Mouse (Mus musculus) gastrocnemius, postnatal 10 days (tissue): ENCODE results near the gene Csad. TPM values are rescaled to one million over a fixed set of nuclear protein-coding genes. Genes with fewer than 3 reads are reported as not detected.
"Not testable (repeated sequence)": the region's sequence is repeated elsewhere in the genome, so short reads cannot be mapped to it uniquely, and the experiment has no call there.

Experiments
- DNase-seq: peaks from one replicate; pipeline ENCODE4 v3.0.0; 2021; ENCODE audit warnings: mixed read lengths
- total RNA-seq, 2 experiments: library from RNA; stranded (reverse); gene quantifications; 2 replicates each; pipeline ENCODE4 v1.2.3; 2021

Gene Csad
- total RNA-seq, 2 experiments from 2014 or later = 23.9 to 25.5 TPM

- no peak for DNase-seq
Observed at GRCm38 (mm10) chr15:102235371-102236027, 31.0 kb upstream of the Csad start.

GRCm38 (mm10) chr15:102233896-102234295, 29.4 kb upstream of the Csad start:
- no peak for DNase-seq

GRCm38 (mm10) chr15:102232764-102233163, 28.2 kb upstream of the Csad start:
- DNase-seq = no peak

GRCm38 (mm10) chr15:102231748-102232147, 27.2 kb upstream of the Csad start, which contains the start of gene Itgb7:
Itgb7 (minus strand) TSS chr15:102231944.
- no peak for DNase-seq

- no peak for DNase-seq
Observed at GRCm38 (mm10) chr15:102230408-102231321, 26.1 kb upstream of the Csad start.

- DNase-seq = not testable (repeated sequence)
Observed at GRCm38 (mm10) chr15:102225619-102226018, 21.1 kb upstream of the Csad start.

GRCm38 (mm10) chr15:102224992-102225617, 20.6 kb upstream of the Csad start:
- DNase-seq = no peak

GRCm38 (mm10) chr15:102224186-102224991, 19.9 kb upstream of the Csad start:
- peak; percentile 88 for DNase-seq

- no peak for DNase-seq
Observed at GRCm38 (mm10) chr15:102222386-102222785, 17.9 kb upstream of the Csad start.

- no peak for DNase-seq
Observed at GRCm38 (mm10) chr15:102217325-102217724, 12.8 kb upstream of the Csad start.

- no peak for DNase-seq
Observed at GRCm38 (mm10) chr15:102216459-102217228, 12.1 kb upstream of the Csad start.

GRCm38 (mm10) chr15:102215624-102216023, 11.1 kb upstream of the Csad start:
- no peak for DNase-seq

- no peak for DNase-seq
Observed at GRCm38 (mm10) chr15:102214132-102214531, 9.6 kb upstream of the Csad start.

- no peak for DNase-seq
Observed at GRCm38 (mm10) chr15:102211895-102212294, 7.4 kb upstream of the Csad start.

GRCm38 (mm10) chr15:102210816-102211215, 6.3 kb upstream of the Csad start:
- no peak for DNase-seq

GRCm38 (mm10) chr15:102209114-102209513, 4.6 kb upstream of the Csad start:
- DNase-seq = no peak

GRCm38 (mm10) chr15:102208092-102208561, 3.6 kb upstream of the Csad start:
- DNase-seq = no peak

- DNase-seq = no peak
Observed at GRCm38 (mm10) chr15:102207351-102207750, 2.8 kb upstream of the Csad start.

GRCm38 (mm10) chr15:102205779-102206178, 1.3 kb upstream of the Csad start:
- no peak for DNase-seq

GRCm38 (mm10) chr15:102203835-102204381, 616 bp downstream of the Csad start:
- DNase-seq = peak; percentile 73
